Mouse (Mus musculus) urinary bladder, adult 2 months (tissue): Measurements from ENCODE around the gene Dnajc28. TPM values are rescaled to one million over a fixed set of nuclear protein-coding genes. Genes with fewer than 3 reads are reported as not detected.
A peak's percentile ranks its signal among the peaks of the same experiment; 100 is the strongest.

Source experiments
- DNase-seq: peaks from one replicate; pipeline ENCODE4 v3.0.0; 2022; ENCODE audit warnings: low spot score
- polyA plus RNA-seq: library from polyadenylated mRNA; depleted of rRNA; stranded (reverse); fragments of >200 nt; gene quantifications from 2 replicates; pipeline ENCODE4 v1.2.3, GENCODE M21; 2012

Gene Dnajc28
- polyA plus RNA-seq, 1 experiment: 3.3 TPM

DNA sequence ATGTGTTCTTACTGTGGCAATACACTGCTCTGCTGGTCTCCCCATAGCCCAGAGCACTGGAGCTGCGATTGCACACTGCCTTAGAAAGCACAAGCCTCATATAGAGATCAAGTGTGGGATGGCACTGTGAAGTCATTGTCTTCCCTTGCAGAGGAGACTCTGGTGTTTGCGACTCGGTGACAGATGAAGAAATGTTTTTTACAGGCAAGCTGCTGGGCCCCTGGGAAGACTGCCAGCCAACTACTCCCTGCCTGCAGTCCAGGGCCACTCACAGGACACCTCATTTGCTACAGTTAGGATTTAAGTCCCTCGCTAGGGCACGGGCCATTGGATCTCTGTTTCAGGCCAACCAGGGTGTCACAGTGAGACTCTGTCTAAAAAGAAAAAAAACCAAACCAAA, 13.6 kb upstream of the Dnajc28 start:
- DNase-seq: no peak

DNA sequence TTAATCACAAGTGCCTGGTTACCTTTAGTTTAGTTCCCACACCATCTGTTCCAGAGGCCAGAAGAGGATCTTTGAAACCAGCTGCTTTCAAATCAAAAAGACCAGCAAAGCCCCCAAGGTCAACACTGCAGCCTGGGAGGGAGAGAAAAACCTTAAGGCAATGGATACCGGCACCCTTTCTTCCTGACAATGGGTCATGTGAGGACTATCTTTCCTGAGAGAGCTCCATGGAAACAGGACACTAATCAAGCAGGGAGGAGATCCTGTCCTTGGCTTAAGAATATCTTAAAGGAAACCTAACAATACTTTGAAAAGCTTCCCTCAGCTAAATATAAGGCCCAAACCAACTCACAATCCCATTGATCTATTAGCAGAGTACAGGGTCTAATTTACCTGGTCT, 11.8 kb upstream of the Dnajc28 start:
- no peak for DNase-seq

DNA sequence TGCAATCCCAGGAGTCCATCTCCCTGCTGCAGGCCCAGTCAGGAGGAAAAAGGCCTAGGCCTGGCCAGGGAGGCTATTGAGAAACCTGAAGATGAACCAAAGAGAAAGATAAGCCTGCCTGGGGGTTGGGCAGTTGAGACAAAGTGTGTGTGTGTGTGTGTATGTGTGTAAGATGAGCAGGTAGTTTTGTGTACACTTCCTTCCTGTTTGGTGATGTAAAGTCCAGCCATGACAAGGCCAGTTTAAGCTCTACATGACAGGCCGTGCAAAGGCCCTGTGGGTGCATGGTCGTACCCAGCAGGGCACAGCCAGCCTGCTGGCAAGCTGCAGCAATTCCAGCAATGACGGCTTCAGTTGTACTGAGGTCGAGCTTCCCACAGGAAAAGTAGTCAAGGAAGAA, 10.9 kb upstream of the Dnajc28 start:
- DNase-seq: no peak

DNA sequence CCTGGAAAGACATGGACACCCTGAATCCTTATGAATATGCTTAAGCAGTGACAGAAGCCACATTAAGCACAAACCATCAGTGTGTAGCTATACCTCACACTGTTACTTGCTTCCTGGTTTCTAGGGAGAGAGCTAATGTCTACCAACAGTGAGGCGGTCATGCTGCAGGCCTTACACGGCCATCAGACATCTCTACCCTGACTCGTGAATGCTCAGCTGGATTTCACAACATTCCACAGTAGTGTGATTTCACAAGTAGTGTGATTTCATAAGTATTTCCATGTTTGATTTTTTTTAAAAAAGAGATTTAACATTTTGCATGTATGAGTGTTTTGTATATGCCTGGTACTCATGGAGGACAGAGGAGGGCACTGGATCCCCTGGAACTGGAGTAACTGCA, 9.8 kb upstream of the Dnajc28 start:
- no peak for DNase-seq

DNA sequence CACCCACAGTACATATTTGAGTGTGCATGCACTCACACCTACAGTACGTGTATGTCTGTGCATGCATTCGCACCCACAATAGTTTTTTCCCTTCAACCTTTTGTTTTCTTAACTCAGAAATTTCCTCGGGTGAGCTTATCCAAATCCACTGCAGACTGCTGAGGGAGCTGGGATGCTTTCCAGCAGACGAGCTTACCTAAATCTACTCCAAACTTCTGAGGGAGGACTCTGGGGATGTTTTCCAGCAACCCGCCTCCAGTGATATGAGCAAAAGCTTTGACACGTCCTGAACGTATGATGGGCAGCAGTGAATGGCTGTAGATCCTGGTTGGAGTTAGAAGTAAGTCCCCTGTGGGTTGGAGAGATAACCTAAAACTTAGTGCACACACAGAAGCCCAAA, 9.0 kb upstream of the Dnajc28 start:
- no peak for DNase-seq

DNA sequence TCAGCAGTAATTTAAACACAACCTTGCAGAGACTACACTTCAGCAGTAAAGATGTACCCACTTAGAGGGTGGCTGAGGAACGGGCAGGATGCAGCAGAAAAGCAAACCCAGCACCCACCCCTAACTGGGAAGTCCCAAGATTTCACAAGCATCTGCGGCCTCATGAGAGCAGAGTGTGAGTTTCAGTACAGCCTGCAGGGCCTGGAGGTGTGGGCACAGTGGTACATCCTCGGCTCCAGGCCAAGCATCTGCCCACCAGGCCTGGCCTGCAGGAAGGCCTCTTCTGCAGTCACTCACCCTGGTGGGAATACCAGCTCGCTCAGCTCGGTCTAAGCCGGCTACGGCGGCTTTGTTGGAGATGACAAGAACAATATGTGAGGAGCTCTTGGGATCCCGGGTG, 4.2 kb upstream of the Dnajc28 start:
- DNase-seq: no peak

DNA sequence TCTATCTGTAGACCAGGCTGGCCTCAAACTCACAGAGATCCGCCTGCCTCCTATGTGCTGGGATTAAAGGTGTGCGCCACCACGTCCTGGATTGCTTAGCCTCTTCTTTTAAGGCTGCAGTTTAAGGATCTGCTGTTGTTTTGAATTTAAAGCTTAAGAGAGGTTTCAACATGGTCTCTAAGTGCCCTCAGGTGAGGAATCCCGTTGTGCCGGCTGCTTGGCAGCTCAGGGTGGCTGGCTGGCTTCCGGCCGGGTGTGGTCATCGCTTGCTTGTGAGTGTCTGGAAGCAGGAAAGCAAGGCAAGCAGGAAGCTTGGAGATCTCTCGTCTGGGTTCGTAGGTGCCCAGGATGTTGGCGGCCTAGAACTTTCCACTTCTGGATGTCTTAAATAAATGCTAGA, 2.2 kb upstream of the Dnajc28 start:
- no peak for DNase-seq

DNA sequence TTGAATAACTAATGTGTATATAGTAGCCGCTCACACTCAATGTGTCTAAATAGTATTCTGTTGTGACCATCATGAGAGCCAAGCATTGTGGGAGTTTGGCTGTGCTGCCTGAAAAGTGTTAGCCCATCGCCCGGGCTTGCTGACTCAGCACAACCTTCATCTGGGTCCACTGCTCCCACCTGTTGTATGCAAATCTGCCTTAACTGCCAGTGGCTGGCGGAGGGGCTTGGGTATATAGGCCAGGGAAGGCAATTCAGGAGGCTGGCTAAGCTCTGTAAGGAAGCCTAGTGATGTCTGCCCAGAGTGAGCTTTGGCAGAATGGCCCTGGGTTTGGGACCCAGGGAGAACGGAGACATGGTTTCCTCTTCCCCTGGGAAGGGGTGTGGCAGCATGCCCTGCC, 1.4 kb upstream of the Dnajc28 start:
- DNase-seq: no peak

DNA sequence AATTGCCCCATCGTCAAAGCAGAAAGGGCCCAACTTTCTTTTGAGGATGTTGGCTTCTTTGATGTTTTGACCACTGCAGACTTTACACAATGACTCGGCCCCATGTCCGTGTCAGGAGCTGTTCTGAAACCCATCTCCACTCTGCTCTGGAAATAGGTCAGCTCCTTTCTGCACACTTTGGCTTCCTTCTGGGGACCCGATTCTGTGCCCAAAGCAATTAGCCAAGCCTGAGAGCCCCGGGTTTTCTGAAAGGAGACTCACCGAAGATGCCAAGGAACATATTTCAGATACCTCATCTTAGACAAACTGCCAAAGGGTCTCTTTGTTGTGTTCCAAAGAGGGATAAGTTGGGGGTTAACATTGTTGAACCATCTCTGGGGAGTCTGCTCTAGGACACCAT, 4.3 kb downstream of the Dnajc28 start:
- DNase-seq: no peak

DNA sequence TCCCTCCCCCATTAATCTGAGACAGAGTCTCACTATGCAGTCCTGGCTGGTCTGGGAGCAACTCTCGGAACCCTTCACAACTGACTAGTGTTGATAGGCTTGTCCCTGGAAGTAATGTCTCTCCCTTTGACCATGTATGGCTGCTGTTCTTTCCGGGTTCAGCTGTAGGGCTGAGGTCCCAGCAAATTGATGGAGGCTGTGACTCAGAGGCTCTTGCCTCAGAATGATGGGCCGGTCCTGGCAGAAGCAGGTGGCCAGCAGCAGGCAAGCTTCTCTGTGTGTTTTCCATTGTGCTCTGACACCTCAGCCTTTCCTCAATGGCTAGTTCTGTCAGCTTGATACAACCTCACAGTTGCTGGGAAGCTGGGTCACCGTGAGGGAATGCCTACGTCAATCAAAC, 6.3 kb downstream of the Dnajc28 start:
- no peak for DNase-seq

DNA sequence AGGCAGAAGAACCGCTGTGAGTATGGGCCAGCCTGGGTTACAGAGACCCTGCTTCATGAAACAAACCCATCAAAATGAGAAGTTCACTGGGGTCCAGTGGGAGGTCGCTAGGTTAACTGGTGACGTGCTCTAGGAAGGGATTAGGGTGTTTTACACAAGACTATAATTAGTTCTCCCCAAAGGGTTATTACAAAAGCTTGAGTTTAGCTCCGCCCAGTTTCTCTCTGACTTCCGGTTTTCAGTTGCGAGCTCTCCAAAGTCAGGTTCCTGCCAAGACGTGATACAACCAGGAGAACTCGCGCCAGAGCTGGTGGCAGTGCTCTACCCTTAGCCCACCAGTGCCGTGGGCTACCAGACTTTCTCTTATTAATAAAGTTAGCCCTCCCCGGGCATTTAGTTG, 7.6 kb downstream of the Dnajc28 start:
- DNase-seq: no peak

DNA sequence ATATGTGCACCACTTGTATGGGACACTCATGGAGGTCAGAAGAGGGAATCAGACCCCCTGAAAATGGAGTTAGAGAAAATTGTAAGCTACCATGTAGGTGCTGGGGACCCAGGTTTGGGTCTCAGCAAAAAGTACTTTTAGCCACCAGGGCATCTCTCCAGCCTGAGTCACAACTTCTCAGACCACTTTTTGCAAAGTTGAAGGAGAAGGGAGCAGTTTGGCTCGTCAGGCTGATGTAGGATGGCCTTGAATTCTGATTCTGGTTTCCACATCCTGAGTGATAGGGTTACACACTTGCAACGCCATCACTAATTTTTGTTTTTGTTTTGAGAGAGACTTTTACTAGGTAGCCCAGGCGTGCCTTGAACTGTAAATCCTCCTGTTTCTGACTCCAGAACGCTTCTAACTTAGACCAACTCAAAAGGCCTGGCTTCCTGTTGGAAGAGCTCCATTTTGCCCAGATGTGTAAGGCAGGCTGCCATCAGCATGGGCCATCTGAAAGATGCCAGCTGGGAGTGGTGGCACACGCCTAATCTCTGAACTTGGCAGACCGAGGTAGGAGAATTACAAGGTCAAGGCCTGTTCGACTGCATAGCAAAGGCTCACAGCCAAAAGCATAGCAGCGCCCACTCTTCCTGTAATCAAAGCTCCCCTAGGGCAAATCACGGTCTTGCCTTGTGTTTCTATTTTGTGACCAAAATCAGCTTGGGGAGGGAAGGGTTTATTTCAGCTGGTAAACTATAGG, 9.2 kb downstream of the Dnajc28 start:
- DNase-seq: no peak

DNA sequence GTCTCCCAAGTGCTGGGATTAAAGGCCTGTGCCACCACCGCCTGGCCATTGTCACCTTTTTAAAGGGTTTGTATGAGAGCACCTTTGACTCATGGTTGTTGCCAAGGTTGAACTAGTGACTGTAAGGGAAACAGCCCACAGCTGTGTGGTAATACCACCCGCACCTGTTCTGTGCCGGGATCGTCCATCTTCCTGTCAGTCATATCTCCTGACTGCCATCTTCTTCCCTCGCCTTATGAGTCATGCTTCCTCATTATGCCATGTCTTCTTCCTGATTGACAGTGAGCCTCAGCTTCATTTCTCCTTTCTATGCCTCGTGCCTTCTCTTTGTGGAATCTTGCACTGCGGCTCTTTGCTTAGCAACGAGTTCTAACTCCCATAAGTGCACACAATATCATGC, 11.9 kb downstream of the Dnajc28 start:
- DNase-seq: no peak

DNA sequence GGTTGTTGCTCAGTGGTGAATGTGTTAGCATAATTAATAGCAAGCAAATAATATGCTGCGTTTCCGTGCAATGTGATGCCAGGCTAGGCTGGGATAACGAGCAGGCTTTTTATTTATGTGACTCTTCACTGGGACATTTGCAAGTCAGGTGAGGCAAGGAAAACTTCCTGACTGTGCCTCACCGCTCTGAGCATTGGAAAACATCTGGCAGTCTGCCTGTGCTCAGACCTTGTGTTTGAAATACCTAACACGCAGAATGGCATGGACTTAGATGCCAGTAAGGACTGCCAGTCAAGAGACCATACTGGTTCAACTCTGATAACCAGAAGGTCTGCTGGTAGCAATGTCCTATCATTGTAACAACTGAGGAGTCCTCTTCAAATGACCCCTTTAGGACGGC, 13.7 kb downstream of the Dnajc28 start:
- no peak for DNase-seq

DNA sequence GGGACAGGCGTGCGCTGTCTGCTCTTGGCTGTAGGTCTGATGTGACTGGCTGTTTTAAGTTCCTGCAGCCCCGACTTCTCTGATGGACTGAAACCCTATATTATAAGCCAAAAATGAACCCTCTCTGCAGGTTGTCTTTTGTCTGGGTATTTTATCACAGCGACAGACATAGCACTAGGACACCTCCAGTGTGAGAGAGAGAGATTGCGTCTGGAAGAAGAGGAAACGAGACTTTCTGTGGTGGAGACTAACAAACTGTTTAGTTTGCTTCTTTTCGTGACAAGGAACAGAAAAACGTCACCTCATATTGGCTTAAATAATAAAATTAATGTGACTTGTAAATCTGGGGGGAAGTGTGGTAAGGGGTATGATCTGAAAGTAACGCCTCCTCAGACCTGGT, 17.1 kb downstream of the Dnajc28 start:
- no peak for DNase-seq

DNA sequence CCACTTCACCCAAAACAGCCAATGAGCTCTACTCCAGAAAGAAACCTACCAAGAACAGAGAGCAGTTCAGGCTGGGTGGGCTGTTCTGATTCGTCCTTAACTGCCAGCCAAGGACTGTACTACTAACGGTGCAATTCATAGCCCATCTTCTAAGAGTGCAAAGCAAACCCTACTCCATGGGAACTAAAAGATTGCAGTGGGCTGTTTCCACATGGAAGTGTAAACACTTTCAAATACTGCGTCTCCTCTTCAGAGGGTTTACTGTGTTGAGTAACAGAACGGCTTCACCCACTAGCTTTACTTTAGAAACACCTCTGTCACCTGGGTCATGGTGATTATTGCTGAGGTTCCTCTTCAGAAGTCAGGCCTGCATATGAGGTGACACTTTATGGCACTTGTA, 17.7 kb downstream of the Dnajc28 start:
- no peak for DNase-seq

DNA sequence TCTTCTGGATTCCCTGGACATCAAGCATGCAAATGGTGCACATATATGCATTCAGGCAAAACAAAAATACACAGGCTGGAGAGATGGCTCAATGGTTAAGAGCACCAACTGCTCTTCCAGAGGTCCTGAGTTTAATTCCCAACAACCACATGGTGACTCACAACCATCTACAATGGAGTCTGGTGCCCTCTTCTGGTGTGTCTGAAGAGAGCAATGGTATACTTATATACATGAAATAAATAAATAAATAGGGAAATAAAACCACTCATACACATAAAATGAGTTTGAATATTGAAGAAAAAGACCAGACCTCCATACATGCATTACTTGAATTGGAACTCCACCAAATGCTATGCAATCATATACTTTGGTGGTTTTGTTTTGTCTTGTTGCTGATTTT, 19.6 kb downstream of the Dnajc28 start:
- no peak for DNase-seq

DNA sequence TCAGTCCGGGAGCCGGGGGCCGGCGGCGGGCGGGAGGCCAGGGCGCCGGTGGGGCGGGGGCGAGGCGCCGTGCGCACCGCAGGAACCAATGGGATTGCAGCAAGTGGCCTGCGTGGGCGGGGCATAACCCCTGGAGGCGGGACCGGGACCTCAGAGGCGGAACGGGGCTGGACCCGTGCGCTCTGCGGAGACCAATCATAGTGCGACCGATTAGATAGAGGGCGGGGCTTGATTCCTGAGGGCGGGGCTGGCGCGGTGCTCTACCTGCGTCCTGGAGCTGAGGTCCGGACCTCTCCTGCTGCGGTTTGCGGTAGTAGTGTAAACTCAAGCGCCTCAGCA, 21.2 kb downstream of the Dnajc28 start, which contains the start of gene Tmem50b:
Gene Tmem50b, minus strand, starts transcription at position 129 of the 339 bp plus-strand sequence.
- peak; percentile 96 for DNase-seq

DNA sequence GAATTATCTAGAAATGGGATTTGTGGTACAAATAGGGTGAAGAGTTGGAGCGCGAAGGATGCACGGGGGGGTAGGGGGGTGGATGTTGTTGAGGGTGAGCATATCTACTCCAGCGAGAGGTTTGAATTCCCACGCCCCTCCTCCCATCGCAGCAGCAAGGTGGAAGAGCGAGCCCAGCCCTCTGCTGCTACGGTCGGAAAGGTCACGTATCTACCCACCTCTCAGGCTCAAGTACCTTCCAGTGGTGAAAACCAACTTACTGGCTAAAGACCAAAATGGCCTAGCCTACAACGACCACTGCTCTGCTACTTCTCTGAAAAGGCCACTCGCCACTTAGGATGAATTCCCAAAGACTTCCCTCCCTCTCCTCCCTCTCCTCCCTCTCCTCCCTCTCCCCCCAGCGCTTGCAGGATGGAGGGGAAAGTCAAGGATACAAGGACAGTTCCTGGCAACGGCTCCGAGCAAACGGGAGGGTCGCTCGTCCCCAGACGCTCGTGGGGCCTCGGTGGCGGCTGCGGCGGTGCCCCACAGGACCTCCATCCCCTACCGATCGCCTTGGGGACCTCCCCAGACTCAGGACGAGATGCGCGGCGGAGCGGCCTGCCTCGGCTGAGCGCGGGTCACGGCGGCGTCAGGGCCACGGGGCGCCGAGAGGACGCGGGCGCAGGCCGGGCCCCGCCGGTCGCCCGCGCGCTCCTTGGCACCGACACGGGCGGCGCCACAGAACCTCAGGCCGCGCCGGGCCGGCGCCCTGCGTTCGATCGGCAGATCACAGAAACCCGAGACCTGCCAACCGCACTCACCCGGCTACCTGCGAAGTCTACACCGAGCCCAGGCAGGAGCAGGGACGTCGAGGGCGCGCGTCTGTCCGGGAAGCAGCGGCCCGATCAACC, 21.8 kb downstream of the Dnajc28 start:
- DNase-seq: no peak

DNA sequence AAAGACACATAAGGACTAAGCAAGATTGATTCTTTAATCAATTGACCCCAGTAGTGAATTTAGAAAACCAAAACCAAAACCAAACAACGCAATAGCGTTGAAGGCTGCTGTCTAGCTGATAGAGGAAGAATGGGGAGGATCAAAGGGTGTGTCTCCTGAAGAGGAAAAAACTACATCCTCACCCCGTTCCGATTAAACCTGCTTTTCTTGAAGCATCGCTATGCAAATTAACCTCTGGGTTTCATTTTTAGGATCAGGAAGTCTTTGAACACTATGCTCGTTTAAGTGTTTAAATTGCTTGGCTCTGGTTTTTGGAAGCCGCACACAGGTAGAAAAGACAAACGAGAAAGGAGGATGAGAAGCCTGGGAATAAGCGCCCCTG, 22.4 kb downstream of the Dnajc28 start:
- DNase-seq: no peak

DNA sequence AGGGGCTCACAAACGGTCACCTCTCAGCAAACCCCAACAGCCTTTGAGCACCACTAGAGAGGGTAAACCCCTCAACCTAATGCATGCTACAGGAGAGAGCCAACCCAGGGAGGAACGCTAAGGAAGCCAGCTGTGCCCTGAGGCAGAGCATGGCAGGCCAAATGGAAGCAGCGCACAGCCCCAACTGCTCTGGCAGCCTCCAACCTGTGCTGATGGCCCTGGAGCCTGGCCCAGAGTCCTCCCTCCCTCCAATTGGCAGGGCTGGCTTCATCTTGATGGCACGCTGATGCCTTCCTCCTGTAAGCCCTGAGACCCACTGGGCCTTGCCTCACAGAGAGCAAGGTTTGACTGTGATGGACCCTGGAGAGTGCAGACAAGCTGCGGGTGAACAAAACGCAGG, 23.8 kb downstream of the Dnajc28 start:
- no peak for DNase-seq

DNA sequence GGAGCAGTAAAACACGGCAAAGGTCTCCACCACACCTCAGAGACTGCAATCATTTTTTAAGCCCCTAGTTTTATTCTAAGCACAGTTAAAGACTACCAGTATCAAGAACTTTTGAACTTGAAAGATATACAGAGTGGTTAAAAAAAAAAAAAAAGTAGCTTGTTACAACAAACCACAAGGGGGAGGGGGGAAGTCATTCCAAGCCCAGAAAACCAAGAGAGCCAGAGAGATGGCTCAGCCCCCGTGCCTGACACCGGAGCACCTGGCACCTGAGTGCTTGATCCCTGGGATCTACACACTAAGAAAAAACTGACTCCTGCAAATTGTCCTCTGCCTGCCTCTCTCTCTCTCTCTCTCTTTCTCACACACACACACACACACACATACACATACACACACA, 25.6 kb downstream of the Dnajc28 start:
- no peak for DNase-seq

DNA sequence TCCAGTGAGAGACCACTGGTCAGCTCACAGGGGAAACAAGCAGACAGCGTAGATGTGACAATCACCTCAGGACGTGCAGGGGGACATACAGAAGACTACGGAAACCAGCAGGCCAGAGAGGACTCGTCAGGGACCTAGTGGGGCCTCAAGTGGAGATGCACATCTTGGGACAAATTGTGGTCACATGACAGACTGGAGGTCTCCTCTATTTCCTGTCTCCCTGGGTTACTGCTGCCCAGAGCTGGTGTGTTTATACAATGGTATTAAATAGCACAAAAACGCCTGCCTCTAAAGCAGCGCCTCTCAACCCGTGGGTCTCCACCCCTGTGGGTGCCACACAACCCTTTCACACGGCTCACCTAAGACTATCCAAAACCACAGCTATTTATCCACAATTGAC, 26.7 kb downstream of the Dnajc28 start:
- DNase-seq: no peak
